Mouse (Mus musculus) gastrocnemius, postnatal 14 days (tissue): ENCODE results near the gene Gprc5a. TPM values are rescaled to one million over a fixed set of nuclear protein-coding genes. Genes with fewer than 3 reads are reported as not detected.

Experiments used
- DNase-seq: peaks from one replicate; pipeline ENCODE4 v3.0.0; 2021; ENCODE audit warnings: mixed read lengths
- intact Hi-C: fragments of 180-260 bp; cut with DNase I; formaldehyde crosslinking; loops from one replicate; pipeline ENCODE4 v1.15.1; 2025; ENCODE audit warnings: low total_unique reads
- long read RNA-seq, 2 experiments: library from polyadenylated mRNA; stranded (forward); transcript quantifications; one replicate each; pipeline ENCODE4 v2.0.0; 2021
- total RNA-seq, 2 experiments: library from RNA; stranded (reverse); gene quantifications; 2 replicates each; pipeline ENCODE4 v1.2.3; 2021

The Gprc5a gene
- under 1 TPM; 0.41 to 0.66 TPM for total RNA-seq
- long read RNA-seq, experiment 1, result 0 reads
- long read RNA-seq, experiment 2, result 0 reads

- peak; percentile 40 for DNase-seq
Measured at GRCm38 (mm10) chr6:135065236-135065957, at the start of gene Gprc5a. Gprc5a (plus strand) TSS chr6:135065651.

GRCm38 (mm10) chr6:135017211-135017610 is 48.2 kb upstream of the Gprc5a start:
- no peak for DNase-seq
- intact Hi-C loops, result no loop called here

More at GRCm38 (mm10) chr6:135065236-135065957, at the start of gene Gprc5a:
- intact Hi-C loops, result no loop called here

- intact Hi-C loops, result no loop called here
- no peak for DNase-seq
Measured at GRCm38 (mm10) chr6:135019564-135019963, 45.9 kb upstream of the Gprc5a start.

- intact Hi-C loops, result loop anchor here (10.0 kb wide), 1 partner anchor 123 kb away; no protein-coding TSS in a partner anchor
- no peak for DNase-seq
Measured at GRCm38 (mm10) chr6:135021633-135022032, 43.8 kb upstream of the Gprc5a start.

- intact Hi-C loops, result loop anchor here (10.0 kb wide), 1 partner anchor 121 kb away; no protein-coding TSS in a partner anchor
- no peak for DNase-seq
Measured at GRCm38 (mm10) chr6:135023379-135023778, 42.1 kb upstream of the Gprc5a start.

GRCm38 (mm10) chr6:135024781-135025420 is 40.5 kb upstream of the Gprc5a start:
- no peak for DNase-seq
- intact Hi-C loops, result loop anchor here (10.0 kb wide), 1 partner anchor 120 kb away; no protein-coding TSS in a partner anchor

- no peak for DNase-seq
- intact Hi-C loops, result loop anchor here (10.0 kb wide), 1 partner anchor 119 kb away; no protein-coding TSS in a partner anchor
Measured at GRCm38 (mm10) chr6:135026232-135026631, 39.2 kb upstream of the Gprc5a start.

- no peak for DNase-seq
- intact Hi-C loops, result loop anchor here (10.0 kb wide), 1 partner anchor 118 kb away; no protein-coding TSS in a partner anchor
Measured at GRCm38 (mm10) chr6:135026755-135027154, 38.7 kb upstream of the Gprc5a start.

- intact Hi-C loops, result loop anchor here (10.0 kb wide), 1 partner anchor 116 kb away; no protein-coding TSS in a partner anchor
- no peak for DNase-seq
Measured at GRCm38 (mm10) chr6:135029246-135029645, 36.2 kb upstream of the Gprc5a start.

GRCm38 (mm10) chr6:135038674-135039073 is 26.8 kb upstream of the Gprc5a start:
- intact Hi-C loops, result no loop called here
- no peak for DNase-seq

GRCm38 (mm10) chr6:135040275-135040871 is 25.1 kb upstream of the Gprc5a start:
- no peak for DNase-seq
- intact Hi-C loops, result no loop called here

GRCm38 (mm10) chr6:135041930-135042329 is 23.5 kb upstream of the Gprc5a start:
- intact Hi-C loops, result no loop called here
- no peak for DNase-seq

- no peak for DNase-seq
- intact Hi-C loops, result no loop called here
Measured at GRCm38 (mm10) chr6:135047276-135047675, 18.2 kb upstream of the Gprc5a start.

GRCm38 (mm10) chr6:135048509-135048908 is 16.9 kb upstream of the Gprc5a start:
- intact Hi-C loops, result no loop called here
- DNase-seq, result no peak

- no peak for DNase-seq
- intact Hi-C loops, result no loop called here
Measured at GRCm38 (mm10) chr6:135048956-135049355, 16.5 kb upstream of the Gprc5a start.

- intact Hi-C loops, result no loop called here
- DNase-seq, result no peak
Measured at GRCm38 (mm10) chr6:135053789-135054188, 11.7 kb upstream of the Gprc5a start.

- intact Hi-C loops, result no loop called here
- no peak for DNase-seq
Measured at GRCm38 (mm10) chr6:135055882-135056281, 9.6 kb upstream of the Gprc5a start.

- no peak for DNase-seq
- intact Hi-C loops, result no loop called here
Measured at GRCm38 (mm10) chr6:135060728-135061127, 4.7 kb upstream of the Gprc5a start.

- intact Hi-C loops, result no loop called here
- DNase-seq, result no peak
Measured at GRCm38 (mm10) chr6:135064621-135065020, 830 bp upstream of the Gprc5a start.

GRCm38 (mm10) chr6:135066795-135067445 is 1.5 kb downstream of the Gprc5a start:
- intact Hi-C loops, result no loop called here
- DNase-seq, result no peak
